22 mouse cellular contexts compared by ENCODE assay signal in genomic region chr11:53997661-53998060, GRCm38 (mm10). TPM values are rescaled to one million over a fixed set of nuclear protein-coding genes. Genes with fewer than 3 reads are reported as not detected.
"Had no signal": no experiment of that assay in that cellular context is flagged by ENCODE, and none has a peak within 500 bp of the region (broad histone marks: within the 10 kb centered on the region; RNA-seq: fewer than 3 reads in every experiment).

No protein-coding gene starts in this region.

- ATAC-seq: liver, postnatal 0 days; lung, postnatal 0 days; midbrain, embryonic 15.5 days had no signal

- H3K4me3 ChIP-seq: limb, embryonic 12.5 days; limb, embryonic 15.5 days; midbrain, embryonic 12.5 days; midbrain, embryonic 15.5 days; myocyte; neural tube, embryonic 13.5 days; stomach, embryonic 15.5 days had no signal

- H3K9me3 ChIP-seq: limb, embryonic 12.5 days; limb, embryonic 15.5 days; midbrain, embryonic 12.5 days; midbrain, embryonic 15.5 days; neural tube, embryonic 13.5 days; stomach, embryonic 15.5 days had no signal

- DNase-seq: kidney, postnatal 14 days; kidney, postnatal 4 days; left cerebral cortex, postnatal 4 days; liver, postnatal 0 days; lung, embryonic 14.5 days; retina, postnatal 1 day; right cerebral cortex, postnatal 25 days; spleen, adult 18-20 months; thymus, adult 2 months; thymus, postnatal 14 days; thymus, postnatal 4 days had no signal

- H3K27ac ChIP-seq: limb, embryonic 12.5 days; limb, embryonic 15.5 days; liver, embryonic 14.5 days; macrophage; midbrain, embryonic 12.5 days; midbrain, embryonic 15.5 days; neural tube, embryonic 13.5 days; stomach, embryonic 15.5 days had no signal

- H3K36me3 ChIP-seq: limb, embryonic 12.5 days; limb, embryonic 15.5 days; midbrain, embryonic 12.5 days; midbrain, embryonic 15.5 days; neural tube, embryonic 13.5 days; stomach, embryonic 15.5 days had no signal

- H3K4me1 ChIP-seq: midbrain, embryonic 12.5 days; midbrain, embryonic 15.5 days; neural tube, embryonic 13.5 days had no signal

- H3K27me3 ChIP-seq: limb, embryonic 12.5 days; midbrain, embryonic 12.5 days; midbrain, embryonic 15.5 days; neural tube, embryonic 13.5 days; stomach, embryonic 15.5 days had no signal

RNA-seq across cellular contexts. Expression of gene Slc22a21, which starts 17.5 kb away (rescaled TPM):
- total RNA-seq: neutrophil, adult 5-6 weeks had no signal
